Mouse (Mus musculus): Measurements from ENCODE around the gene Wscd1.

- TF ChIP-seq TAL1 (IDR thresholded peaks at IDR 0.05; ENCODE audit: low read length) (no peak), GATA1 (IDR thresholded peaks at IDR 0.05; ENCODE audit: low read length) (no peak)
Measured at GRCm38 (mm10) chr11:71760991-71761390, 11.3 kb downstream of the Wscd1 start.
